ENCODE assay signal across 17 mouse cellular contexts in genomic region chr16:6992251-6992650, GRCm38 (mm10).
A peak's percentile ranks its signal among the peaks of the same experiment; 100 is the strongest.
DNase-seq lines count a peak whose midpoint lies in the region; ATAC-seq and TF ChIP-seq lines count a peak whose summit lies in the region.
"Had no signal": no experiment of that assay in that cellular context is flagged by ENCODE, and none has a peak within 500 bp of the region (broad histone marks: within the 10 kb centered on the region; RNA-seq: fewer than 3 reads in every experiment).

No protein-coding gene starts in this region.

- no peaks in the 10 kb centered on the region for H3K36me3 ChIP-seq in stomach, embryonic 14.5 days (ENCODE audit: control insufficient read depth, insufficient read depth, low read length)
- no peaks in the 10 kb centered on the region for H3K36me3 ChIP-seq in stomach, postnatal 0 days (ENCODE audit: control insufficient read depth, insufficient read depth, low read length)
- no peaks in the 10 kb centered on the region for H3K36me3 ChIP-seq in intestine, embryonic 15.5 days
- H3K36me3 ChIP-seq: hindbrain, embryonic 13.5 days had no signal

- no peaks in the 10 kb centered on the region for H3K4me1 ChIP-seq in stomach, embryonic 14.5 days (ENCODE audit: control insufficient read depth, insufficient read depth, low read length)
- no peaks in the 10 kb centered on the region for H3K4me1 ChIP-seq in stomach, postnatal 0 days (replicated peaks; ENCODE audit: control insufficient read depth, insufficient read depth)
- H3K4me1 ChIP-seq in intestine, embryonic 15.5 days (replicated peaks) = no peaks in the 10 kb centered on the region
- H3K4me1 ChIP-seq: hindbrain, embryonic 13.5 days had no signal

- peak; percentile 53; the same call in 1 of the 2 replicates for ATAC-seq in stomach, embryonic 14.5 days (ENCODE audit: insufficient number of reproducible peaks, insufficient read depth, low FRiP score, low read depth)
- no peak for ATAC-seq in stomach, postnatal 0 days (ENCODE audit: low FRiP score, low TSS enrichment)
- ATAC-seq in intestine, embryonic 15.5 days = no peak
- ATAC-seq: intestine, postnatal 0 days had no signal

- H3K4me3 ChIP-seq in stomach, embryonic 14.5 days (ENCODE audit: low read depth, low read length) = no peak overlapping the region
- H3K4me3 ChIP-seq in stomach, postnatal 0 days (ENCODE audit: low read depth, low read length) = no peak overlapping the region
- no peak overlapping the region for H3K4me3 ChIP-seq in intestine, embryonic 15.5 days (replicated peaks)
- H3K4me3 ChIP-seq: erythroblast, embryonic 14.5 days; hindbrain, embryonic 13.5 days had no signal

- no peak for TF ChIP-seq EP300 in stomach, postnatal 0 days (optimal IDR thresholded peaks at IDR 0.05)

- H3K9me3 ChIP-seq in stomach, embryonic 14.5 days (ENCODE audit: control insufficient read depth, low read depth, low read length) = no peaks in the 10 kb centered on the region
- H3K9me3 ChIP-seq in stomach, postnatal 0 days (ENCODE audit: control insufficient read depth, low read length) = no peaks in the 10 kb centered on the region
- H3K9me3 ChIP-seq in intestine, embryonic 15.5 days = no peaks in the 10 kb centered on the region

- DNase-seq in embryo, embryonic 10 days (ENCODE audit: low spot score) = peak; percentile 15
- no peak for DNase-seq in embryo, embryonic 11 days
- DNase-seq in stomach, postnatal 0 days (ENCODE audit: low spot score) = no peak
- DNase-seq in lung, adult 18-20 months = peak; percentile 28 to 32
- DNase-seq in lung, postnatal 4 days = peak; percentile 36 to 71
- DNase-seq in yolk sac, embryonic 10.5 days (ENCODE audit: low spot score) = no peak
- DNase-seq: gastrocnemius, postnatal 10 days; left cerebral cortex, postnatal 4 days; right cerebral cortex, adult 18-20 months; thymus, adult 2 months had no signal

- WGBS in stomach, embryonic 14.5 days = 35% methylated on average over 5 of the region's 5 CpGs
- 46% methylated on average over 5 of the region's 5 CpGs for WGBS in stomach, postnatal 0 days
- WGBS in intestine, embryonic 15.5 days = 54% methylated on average over 5 of the region's 5 CpGs

- no peak overlapping the region for H3K9ac ChIP-seq in stomach, embryonic 14.5 days (replicated peaks; ENCODE audit: low read depth, low read length)
- H3K9ac ChIP-seq in stomach, postnatal 0 days (ENCODE audit: low read length) = no peak overlapping the region
- H3K9ac ChIP-seq in intestine, embryonic 15.5 days = no peak overlapping the region
- H3K9ac ChIP-seq: hindbrain, embryonic 13.5 days; liver, embryonic 14.5 days had no signal

- TF ChIP-seq CTCF in stomach, postnatal 0 days (IDR thresholded peaks at IDR 0.05; ENCODE audit: low read depth) = no peak

- H3K27ac ChIP-seq in stomach, embryonic 14.5 days (ENCODE audit: low read length) = no peak overlapping the region
- H3K27ac ChIP-seq in stomach, postnatal 0 days (replicated peaks) = no peak overlapping the region
- H3K27ac ChIP-seq in intestine, embryonic 15.5 days = no peak overlapping the region
- H3K27ac ChIP-seq: hindbrain, embryonic 13.5 days; liver, embryonic 14.5 days had no signal

- H3K27me3 ChIP-seq in stomach, embryonic 14.5 days (ENCODE audit: control insufficient read depth, insufficient read depth, low read length) = no peaks in the 10 kb centered on the region
- H3K27me3 ChIP-seq in stomach, postnatal 0 days (ENCODE audit: control insufficient read depth, insufficient read depth, low read length) = no peaks in the 10 kb centered on the region
- no peaks in the 10 kb centered on the region for H3K27me3 ChIP-seq in intestine, embryonic 15.5 days (replicated peaks)
- H3K27me3 ChIP-seq: CH12.LX; hindbrain, embryonic 13.5 days had no signal

- H3K4me2 ChIP-seq in stomach, embryonic 14.5 days (replicated peaks; ENCODE audit: low read depth, low read length) = no peak overlapping the region
- H3K4me2 ChIP-seq in stomach, postnatal 0 days (replicated peaks; ENCODE audit: low read depth) = no peak overlapping the region
- H3K4me2 ChIP-seq in intestine, embryonic 15.5 days (replicated peaks) = no peak overlapping the region
- H3K4me2 ChIP-seq: hindbrain, embryonic 13.5 days had no signal

Comparison
In these comparisons a context has a peak if more than half of its experiments do, and no peak if none do; other contexts are left out.
1. DNase-seq: peak in embryo, embryonic 10 days (single experiment), lung, adult 18-20 months (2 of 2) and lung, postnatal 4 days (2 of 2); none in embryo, embryonic 11 days (single experiment), stomach, postnatal 0 days (single experiment) and yolk sac, embryonic 10.5 days (single experiment).